Mouse (Mus musculus) embryonic facial prominence, embryonic 14.5 days (tissue): ENCODE results near the gene Mrtfa. TPM values are rescaled to one million over a fixed set of nuclear protein-coding genes. Genes with fewer than 3 reads are reported as not detected.

Source experiments
- ATAC-seq: fragments of 200-750 bp; cut with Nextera tagmentation; 2 replicates; pipeline ENCODE4 v1.8.0; 2017; ENCODE audit warnings: low read depth, moderate number of reproducible peaks, moderate TSS enrichment
- DNase-seq: peaks from one replicate; pipeline ENCODE4 v3.0.0-alpha.2; 2015; ENCODE audit warnings: low spot score
- H3K27ac ChIP-seq: fragments of 300-500 bp; sonication (generic); replicated peaks from 2 replicates; pipeline ENCODE4 v1.5.1; 2014; ENCODE audit warnings: low read depth, mild to moderate bottlenecking, low read length, moderate library complexity
- H3K27me3 ChIP-seq: fragments of 300-500 bp; sonication (generic); replicated peaks from 2 replicates; pipeline ENCODE4 v1.6.1; 2014; ENCODE audit warnings: low read length; ENCODE audit not compliant: control insufficient read depth, insufficient read depth
- H3K36me3 ChIP-seq: fragments of 300-500 bp; sonication (generic); 2 replicates; pipeline ENCODE4 v1.6.1; 2014; ENCODE audit warnings: low read length, mixed read lengths; ENCODE audit not compliant: control insufficient read depth, insufficient read depth
- H3K4me1 ChIP-seq: fragments of 300-500 bp; sonication (generic); 2 replicates; pipeline ENCODE4 v1.6.1; 2014; ENCODE audit warnings: antibody characterized with exemption, low read length; ENCODE audit not compliant: control insufficient read depth, insufficient read depth
- H3K4me2 ChIP-seq: fragments of 300-500 bp; sonication (generic); 2 replicates; pipeline ENCODE4 v1.6.1; 2014; ENCODE audit warnings: low read depth, mild to moderate bottlenecking, low read length, moderate library complexity, mixed read lengths
- H3K4me3 ChIP-seq: fragments of 300-500 bp; sonication (generic); 2 replicates; pipeline ENCODE4 v1.5.1; 2014; ENCODE audit warnings: low read depth, mild to moderate bottlenecking, low read length
- H3K9ac ChIP-seq: fragments of 300-500 bp; sonication (generic); 2 replicates; pipeline ENCODE4 v1.6.1; 2014; ENCODE audit warnings: low read depth, mild to moderate bottlenecking, low read length, moderate library complexity, mixed read lengths
- H3K9me3 ChIP-seq: fragments of 300-500 bp; sonication (generic); 2 replicates; pipeline ENCODE4 v1.6.1; 2016; ENCODE audit warnings: low read length; ENCODE audit not compliant: control insufficient read depth
- WGBS: fragments of 180-500 bp; shearing (Covaris S2); extraction: QIAGEN DNeasy Blood & Tissue Kit; methylation state at CpG from one replicate; pipeline ENCODE4 v1.1.7; 2014; 5-methylcytosine and 5-hydroxymethylcytosine counted together
- polyA plus RNA-seq: library from polyadenylated mRNA; unstranded; fragments of >200 nt; fragmentation: Nextera tagmentation; extraction: Ambion mirVana; gene quantifications from 2 replicates; pipeline ENCODE4 v1.2.1, GENCODE M21; 2014

Mrtfa gene
- polyA plus RNA-seq, 1 experiment from 2014 or later: 28.6 TPM

GRCm38 (mm10) chr15:81101316-81101715, 89.2 kb downstream of the Mrtfa start:
- no peak for DNase-seq
- WGBS: 70% methylated on average over 5 of the region's 5 CpGs
- Histone ChIP-seq H3K36me3 (no peaks in the 10 kb centered on the region), H3K27me3 (no peaks in the 10 kb centered on the region), H3K27ac (no peak overlapping the region), H3K4me3 (no peak overlapping the region), H3K9me3 (no peaks in the 10 kb centered on the region), H3K4me1 (peaks cover 36% of the 10 kb centered on the region), H3K4me2 (no peak overlapping the region), H3K9ac (no peak overlapping the region)
- no peak for ATAC-seq

- Histone ChIP-seq H3K4me3 (no peak overlapping the region), H3K4me2 (no peak overlapping the region)
- ATAC-seq: no peak
These were observed 91.3 kb downstream of the Mrtfa start for GRCm38 (mm10) chr15:81099269-81099668.

GRCm38 (mm10) chr15:81098689-81099088, 91.9 kb downstream of the Mrtfa start:
- H3K27me3 ChIP-seq: no peaks in the 10 kb centered on the region
- no peaks in the 10 kb centered on the region for H3K9me3 ChIP-seq
- no peaks in the 10 kb centered on the region for H3K36me3 ChIP-seq
- H3K4me3 ChIP-seq: no peak overlapping the region
- no peak overlapping the region for H3K4me2 ChIP-seq
- ATAC-seq: no peak
- no peak overlapping the region for H3K9ac ChIP-seq
- WGBS: 97% methylated on average over 3 of the region's 3 CpGs
- H3K4me1 ChIP-seq: peaks cover 13% of the 10 kb centered on the region; the same call in 1 of the 2 replicates
- H3K27ac ChIP-seq: no peak overlapping the region
- DNase-seq: no peak

More at GRCm38 (mm10) chr15:81099269-81099668, 91.3 kb downstream of the Mrtfa start:
- no peak for DNase-seq
- H3K36me3 ChIP-seq: no peaks in the 10 kb centered on the region
- no peak overlapping the region for H3K27ac ChIP-seq
- 84% methylated on average over 11 of the region's 11 CpGs for WGBS
- H3K4me1 ChIP-seq: peaks cover 16% of the 10 kb centered on the region
- H3K9ac ChIP-seq: no peak overlapping the region
- no peaks in the 10 kb centered on the region for H3K27me3 ChIP-seq
- H3K9me3 ChIP-seq: no peaks in the 10 kb centered on the region

GRCm38 (mm10) chr15:81097896-81098295, 92.7 kb downstream of the Mrtfa start:
- H3K4me3 ChIP-seq: no peak overlapping the region
- H3K9me3 ChIP-seq: no peaks in the 10 kb centered on the region
- H3K27me3 ChIP-seq: no peaks in the 10 kb centered on the region
- no peak overlapping the region for H3K27ac ChIP-seq
- WGBS: 76% methylated on average over 6 of the region's 6 CpGs
- H3K4me2 ChIP-seq: no peak overlapping the region
- no peaks in the 10 kb centered on the region for H3K36me3 ChIP-seq
- ATAC-seq (no peak), DNase-seq (no peak)
- H3K4me1 ChIP-seq: peaks cover 12% of the 10 kb centered on the region; the same call in 1 of the 2 replicates
- H3K9ac ChIP-seq: no peak overlapping the region

GRCm38 (mm10) chr15:81097456-81097855, 93.1 kb downstream of the Mrtfa start:
- peaks cover 12% of the 10 kb centered on the region; the same call in 1 of the 2 replicates for H3K4me1 ChIP-seq
- DNase-seq: no peak
- H3K9me3 ChIP-seq: no peaks in the 10 kb centered on the region
- no peak for ATAC-seq
- no peak overlapping the region for H3K9ac ChIP-seq
- WGBS: 32% methylated on average over 4 of the region's 4 CpGs
- H3K36me3 ChIP-seq: no peaks in the 10 kb centered on the region
- no peaks in the 10 kb centered on the region for H3K27me3 ChIP-seq
- no peak overlapping the region for H3K4me3 ChIP-seq
- H3K4me2 ChIP-seq: no peak overlapping the region
- no peak overlapping the region for H3K27ac ChIP-seq

- Histone ChIP-seq H3K4me2 (no peak overlapping the region), H3K4me3 (no peak overlapping the region), H3K36me3 (no peaks in the 10 kb centered on the region), H3K27ac (no peak overlapping the region), H3K27me3 (no peaks in the 10 kb centered on the region), H3K9me3 (no peaks in the 10 kb centered on the region), H3K9ac (no peak overlapping the region), H3K4me1 (peaks cover 19% of the 10 kb centered on the region; the same call in 1 of the 2 replicates)
- ATAC-seq (no peak), DNase-seq (no peak)
- 64% methylated on average over 7 of the region's 7 CpGs for WGBS
These were observed 94.1 kb downstream of the Mrtfa start for GRCm38 (mm10) chr15:81096329-81097055.

- Histone ChIP-seq H3K9ac (no peak overlapping the region), H3K4me3 (no peak overlapping the region)
These were observed 97.5 kb downstream of the Mrtfa start for GRCm38 (mm10) chr15:81093032-81093431.

GRCm38 (mm10) chr15:81091718-81092117, 98.8 kb downstream of the Mrtfa start:
- H3K36me3 ChIP-seq: no peaks in the 10 kb centered on the region
- H3K9me3 ChIP-seq: no peaks in the 10 kb centered on the region
- no peak overlapping the region for H3K27ac ChIP-seq
- DNase-seq: no peak
- peaks cover 24% of the 10 kb centered on the region for H3K4me1 ChIP-seq
- ATAC-seq: no peak
- H3K9ac ChIP-seq: no peak overlapping the region
- no peak overlapping the region for H3K4me3 ChIP-seq
- H3K27me3 ChIP-seq: no peaks in the 10 kb centered on the region
- 64% methylated on average over 9 of the region's 9 CpGs for WGBS
- no peak overlapping the region for H3K4me2 ChIP-seq

More at GRCm38 (mm10) chr15:81093032-81093431, 97.5 kb downstream of the Mrtfa start:
- no peak for DNase-seq
- 87% methylated on average over 4 of the region's 4 CpGs for WGBS
- Histone ChIP-seq H3K4me2 (no peak overlapping the region), H3K9me3 (no peaks in the 10 kb centered on the region), H3K36me3 (no peaks in the 10 kb centered on the region), H3K27ac (no peak overlapping the region), H3K4me1 (peaks cover 19% of the 10 kb centered on the region; the same call in 1 of the 2 replicates), H3K27me3 (no peaks in the 10 kb centered on the region)
- ATAC-seq: no peak

- H3K4me2 ChIP-seq: no peak overlapping the region
- no peak for ATAC-seq
- no peak overlapping the region for H3K4me3 ChIP-seq
- peaks cover 24% of the 10 kb centered on the region for H3K4me1 ChIP-seq
- no peak overlapping the region for H3K9ac ChIP-seq
- no peaks in the 10 kb centered on the region for H3K36me3 ChIP-seq
- peak overlapping the region; percentile 59; the same call in 1 of the 2 replicates for H3K27ac ChIP-seq
- H3K9me3 ChIP-seq: no peaks in the 10 kb centered on the region
- H3K27me3 ChIP-seq: no peaks in the 10 kb centered on the region
- 49% methylated on average over 7 of the region's 7 CpGs for WGBS
- no peak for DNase-seq
These were observed 103.0 kb downstream of the Mrtfa start for GRCm38 (mm10) chr15:81087529-81087928.
